Mouse (Mus musculus): ENCODE results near the gene Znrf1.

Znrf1 gene

GRCm38 (mm10) chr8:111570432-111570831, 34.5 kb downstream of the Znrf1 start:
- no peak for DNase-seq

GRCm38 (mm10) chr8:111571661-111572060, 35.8 kb downstream of the Znrf1 start:
- no peak for DNase-seq

DNA sequence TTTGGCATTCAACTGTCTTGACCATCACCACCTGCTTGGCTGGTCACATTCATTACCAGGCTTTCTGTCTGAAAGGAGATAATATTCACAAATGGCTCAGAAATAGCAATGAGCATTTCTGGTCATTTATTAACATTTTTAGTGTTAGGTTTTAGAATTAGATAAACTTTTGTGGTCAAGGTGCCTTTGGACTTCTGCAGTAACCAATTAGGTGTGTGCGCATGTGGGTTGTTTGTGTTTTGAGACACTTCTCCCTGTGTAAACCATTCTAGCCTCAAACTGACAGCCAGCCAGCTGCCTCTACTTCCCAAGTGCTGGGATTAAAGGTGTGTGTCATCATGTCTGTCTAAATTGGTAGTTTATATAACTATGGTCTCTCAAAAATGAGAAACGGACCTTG, 36.5 kb downstream of the Znrf1 start:
- no peak for DNase-seq

GRCm38 (mm10) chr8:111573583-111573982, 37.7 kb downstream of the Znrf1 start:
- DNase-seq = peak; percentile 81

GRCm38 (mm10) chr8:111574016-111574415, 38.1 kb downstream of the Znrf1 start:
- no peak for DNase-seq

GRCm38 (mm10) chr8:111575492-111575891, 39.6 kb downstream of the Znrf1 start:
- no peak for DNase-seq

- no peak for DNase-seq
These were observed 40.6 kb downstream of the Znrf1 start for GRCm38 (mm10) chr8:111576501-111576900.

GRCm38 (mm10) chr8:111577880-111578533, 42.1 kb downstream of the Znrf1 start:
- DNase-seq = no peak

DNA sequence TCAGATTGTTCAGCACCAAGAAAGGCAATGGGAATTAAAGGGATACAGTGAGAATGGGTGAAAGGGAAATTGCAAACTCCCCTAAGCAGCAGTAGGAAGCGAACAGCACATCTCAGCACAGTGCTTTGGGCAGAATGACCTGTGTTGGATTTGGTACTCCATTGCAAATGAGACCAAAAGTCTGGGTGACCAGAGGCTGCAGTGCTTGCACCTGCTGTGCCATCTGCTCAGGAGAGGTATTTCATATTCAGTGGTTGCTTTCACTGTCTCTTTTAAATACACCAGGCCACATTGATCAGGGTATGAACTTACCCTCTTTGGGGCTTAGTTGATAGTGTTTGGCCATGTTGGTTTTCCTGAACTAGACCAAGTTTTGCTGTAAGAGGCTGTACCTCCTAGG, 43.4 kb downstream of the Znrf1 start:
- DNase-seq = no peak

GRCm38 (mm10) chr8:111580306-111580705, 44.4 kb downstream of the Znrf1 start:
- DNase-seq = no peak

DNA sequence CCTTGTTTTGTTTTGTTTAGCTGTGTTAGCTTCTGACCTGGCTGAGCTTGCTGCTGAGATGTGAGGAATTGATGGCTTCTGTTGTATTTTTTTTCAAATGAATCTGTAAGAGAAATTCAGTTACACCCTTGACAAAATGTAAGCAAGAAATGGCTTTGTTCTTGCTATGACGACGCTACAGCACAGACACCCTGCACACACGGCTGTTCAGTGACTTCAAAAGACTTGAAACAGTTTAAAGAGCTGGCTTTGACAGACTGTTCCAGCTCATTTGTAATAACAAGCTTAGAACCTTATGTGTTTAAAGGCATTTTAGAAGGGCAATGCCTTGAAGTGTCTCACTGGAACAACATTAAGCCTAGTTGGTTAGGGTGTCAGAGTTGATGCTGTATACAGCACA, 46.5 kb downstream of the Znrf1 start:
- DNase-seq = no peak

DNA sequence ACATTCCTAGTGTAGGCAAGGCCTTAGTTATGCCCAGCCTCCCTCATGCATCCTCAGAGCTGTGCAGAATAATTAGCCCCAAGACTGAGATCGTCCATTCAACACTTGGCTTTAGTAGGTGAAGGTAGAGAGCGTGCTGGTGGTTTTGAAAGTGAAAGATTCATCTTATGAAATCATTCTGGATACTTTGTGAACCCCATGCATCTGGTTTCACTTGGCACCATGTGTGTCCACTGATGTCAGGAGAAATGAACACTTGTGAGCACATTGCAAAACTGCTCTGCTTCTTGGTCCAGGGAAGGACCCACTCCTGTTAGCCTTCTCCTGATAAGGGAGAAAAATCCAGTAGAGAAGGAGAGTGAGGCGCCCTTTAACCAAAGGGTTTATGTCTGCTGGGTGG, 49.0 kb downstream of the Znrf1 start:
- no peak for DNase-seq

DNA sequence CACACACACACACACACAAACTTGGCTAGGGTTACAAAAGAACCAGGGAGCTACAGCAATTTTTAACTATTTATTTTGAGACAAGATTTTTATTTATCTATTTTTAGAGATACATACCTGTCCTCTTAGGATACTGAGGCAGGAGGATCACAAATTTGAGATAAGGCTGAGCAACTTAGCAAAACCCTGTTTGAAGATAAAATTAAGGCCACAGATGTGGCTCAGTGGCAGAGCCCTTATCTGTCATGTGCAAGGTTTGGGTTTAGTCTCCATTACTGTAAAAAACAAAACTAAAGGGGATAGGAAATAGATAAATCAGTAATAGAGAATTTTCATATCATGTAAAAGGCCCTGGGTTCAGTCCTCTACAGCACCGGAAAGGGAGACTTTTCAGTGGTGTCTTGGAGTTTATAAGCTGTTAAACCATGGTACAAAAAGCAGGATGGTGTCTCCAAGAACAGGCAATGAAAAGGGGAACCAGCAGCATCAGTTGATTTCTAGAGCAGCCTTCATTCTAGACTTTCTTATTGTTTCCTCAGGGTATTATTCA, 51.7 kb downstream of the Znrf1 start:
- DNase-seq = peak; percentile 13

DNA sequence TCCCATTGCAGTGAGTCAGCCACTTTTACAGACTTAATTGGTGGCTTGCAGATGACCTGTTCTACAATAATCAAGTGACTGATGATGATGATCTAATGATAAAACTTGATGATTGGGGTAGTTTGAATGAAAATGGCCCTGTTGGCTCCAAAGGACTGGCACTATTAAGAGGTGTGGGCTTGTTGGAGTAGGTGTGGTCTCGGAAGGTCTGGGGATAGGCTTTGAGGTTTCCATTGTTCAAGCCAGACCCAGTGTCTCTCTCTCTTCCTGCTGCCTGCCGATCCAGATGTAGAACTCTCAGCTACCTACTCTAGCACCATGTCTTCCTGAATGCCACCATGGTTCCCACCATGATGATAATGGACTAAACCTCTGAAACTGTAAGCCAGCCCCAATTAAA, 52.4 kb downstream of the Znrf1 start:
- DNase-seq = no peak

GRCm38 (mm10) chr8:111590214-111590613, 54.3 kb downstream of the Znrf1 start:
- DNase-seq = no peak

- no peak for DNase-seq
These were observed 55.3 kb downstream of the Znrf1 start for GRCm38 (mm10) chr8:111591176-111591575.

GRCm38 (mm10) chr8:111592390-111592910, 56.6 kb downstream of the Znrf1 start:
- DNase-seq = no peak

GRCm38 (mm10) chr8:111594044-111594840, 58.3 kb downstream of the Znrf1 start:
- DNase-seq = no peak

GRCm38 (mm10) chr8:111594951-111595350, 59.1 kb downstream of the Znrf1 start:
- no peak for DNase-seq

DNA sequence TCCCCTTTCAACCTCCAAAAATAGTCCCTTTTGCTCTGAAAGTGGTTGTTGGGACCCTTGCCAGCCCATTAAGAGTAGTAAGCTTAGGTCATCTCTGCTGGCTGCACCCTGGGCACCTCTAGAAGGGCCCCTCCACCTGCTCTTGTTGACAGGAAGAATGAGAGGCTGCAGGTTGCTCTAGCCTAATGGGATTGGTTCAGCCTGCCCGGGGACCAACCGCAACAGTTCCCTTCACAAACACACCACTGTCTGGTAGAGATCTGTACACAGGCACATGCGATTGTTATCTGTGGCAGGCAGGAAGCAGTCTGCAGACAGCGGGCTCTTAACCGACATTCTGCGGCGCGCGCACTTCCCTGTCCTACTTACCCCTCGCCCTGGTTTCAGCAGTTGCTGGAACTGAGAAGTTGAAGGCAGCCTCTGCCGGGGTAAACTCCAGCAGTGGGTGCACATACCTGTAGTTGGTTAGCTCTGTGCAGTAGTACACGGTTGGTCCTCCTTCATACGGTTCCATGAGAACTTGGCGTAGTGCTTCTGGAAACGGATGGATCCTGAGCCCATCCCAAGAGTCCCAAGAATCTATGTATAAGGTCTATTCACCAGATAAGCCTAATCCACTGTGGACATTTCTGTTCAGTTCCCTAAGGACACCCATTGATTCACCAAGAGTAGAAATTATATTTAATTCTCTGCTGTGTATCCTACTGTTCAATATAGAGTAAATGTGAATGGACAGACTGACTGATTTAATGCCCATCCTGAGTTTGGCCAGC, 60.0 kb downstream of the Znrf1 start:
- DNase-seq = peak; percentile 76

GRCm38 (mm10) chr8:111596485-111596821, 60.6 kb downstream of the Znrf1 start:
- peak; percentile 12 for DNase-seq

GRCm38 (mm10) chr8:111597310-111597709, 61.4 kb downstream of the Znrf1 start:
- no peak for DNase-seq
